Mouse (Mus musculus) subcutaneous adipose tissue, adult 2 months (tissue): ENCODE data around the gene Kdelr3. TPM values are rescaled to one million over a fixed set of nuclear protein-coding genes. Genes with fewer than 3 reads are reported as not detected.

Experiments used
- polyA plus RNA-seq: library from polyadenylated mRNA; depleted of rRNA; stranded (reverse); fragments of >200 nt; gene quantifications from 2 replicates; pipeline ENCODE4 v1.2.3, GENCODE M21; 2012; ENCODE audit warnings: low replicate concordance; rRNA removed

The Kdelr3 gene
- polyA plus RNA-seq, result 24.8 and 101 TPM in 2 replicates

GRCm38 (mm10) chr15:79516171-79517096, at the start of gene Kdelr3:
Kdelr3 (plus strand) TSS chr15:79516411.

GRCm38 (mm10) chr15:79504707-79505452, 11.3 kb upstream of the Kdelr3 start, which contains the start of gene Kcnj4:
Kcnj4 (minus strand) TSS chr15:79505241.

GRCm38 (mm10) chr15:79546410-79547288, 30.4 kb downstream of the Kdelr3 start, which contains the start of gene Ddx17:
Ddx17 (minus strand) TSS chr15:79546741.

Other genes starting within 250 kb of the Kdelr3 start
- gene Baiap2l2, start 230.9 kb upstream of the Kdelr3 start, polyA plus RNA-seq, result 1.2 and 5.1 TPM in 2 replicates
- 42.6 and 65.2 TPM in 2 replicates for gene Pla2g6, start 188.0 kb upstream of the Kdelr3 start, polyA plus RNA-seq
- 2.5 and 3.7 TPM in 2 replicates for gene Maff, start 169.8 kb upstream of the Kdelr3 start, polyA plus RNA-seq
- 160 and 189 TPM in 2 replicates for gene Tmem184b, start 112.8 kb upstream of the Kdelr3 start, polyA plus RNA-seq
- gene Csnk1e, start 60.8 kb upstream of the Kdelr3 start, polyA plus RNA-seq, result 93.9 and 123 TPM in 2 replicates
- gene Kcnj4, start 11.2 kb upstream of the Kdelr3 start, polyA plus RNA-seq, result 0.28 TPM in 1 of 2 replicates, not detected in the other
- gene Ddx17, start 30.3 kb downstream of the Kdelr3 start, polyA plus RNA-seq, result 267 and 361 TPM in 2 replicates
- 0.11 and 0.93 TPM in 2 replicates for gene Dmc1, start 88.7 kb downstream of the Kdelr3 start, polyA plus RNA-seq
- 1.5 and 2.9 TPM in 2 replicates for gene Fam227a, start 142.5 kb downstream of the Kdelr3 start, polyA plus RNA-seq
- gene Cby1, start 142.8 kb downstream of the Kdelr3 start, polyA plus RNA-seq, result 10.0 and 15.2 TPM in 2 replicates
- gene Tomm22, start 154.4 kb downstream of the Kdelr3 start, polyA plus RNA-seq, result 44.8 and 56.3 TPM in 2 replicates
- 24.4 and 34.9 TPM in 2 replicates for gene Josd1, start 171.5 kb downstream of the Kdelr3 start, polyA plus RNA-seq
- 27.3 and 47.4 TPM in 2 replicates for gene Gtpbp1, start 174.4 kb downstream of the Kdelr3 start, polyA plus RNA-seq
- gene Sun2, start 226.1 kb downstream of the Kdelr3 start, polyA plus RNA-seq, result 90.4 and 103 TPM in 2 replicates